Mouse (Mus musculus) small intestine, adult 2 months (tissue): ENCODE data around the gene Csnk1d.

ENCODE experiments used
- CTCF ChIP-seq: fragments of 200-500 bp; IDR thresholded peaks from 2 replicates; pipeline ENCODE4 v1.5.1; 2012; ENCODE audit warnings: low read depth, mild to moderate bottlenecking, control low read depth, inconsistent platforms, low read length, moderate library complexity, mixed read lengths; ENCODE audit not compliant: insufficient replicate concordance, insufficient read length; ENCODE audit errors: extremely low read depth
- POLR2A ChIP-seq: fragments of 200-500 bp; IDR thresholded peaks from 2 replicates; pipeline ENCODE4 v1.6.1; 2012; ENCODE audit warnings: low read depth, mild to moderate bottlenecking, control low read depth, inconsistent platforms, low read length, moderate library complexity

GRCm38 (mm10) chr11:120982459-120982858, 8.7 kb downstream of the Csnk1d start:
- TF ChIP-seq CTCF (no peak), POLR2A (no peak)
